ENCODE assay signal across 28 mouse cellular contexts in the genomic region with DNA sequence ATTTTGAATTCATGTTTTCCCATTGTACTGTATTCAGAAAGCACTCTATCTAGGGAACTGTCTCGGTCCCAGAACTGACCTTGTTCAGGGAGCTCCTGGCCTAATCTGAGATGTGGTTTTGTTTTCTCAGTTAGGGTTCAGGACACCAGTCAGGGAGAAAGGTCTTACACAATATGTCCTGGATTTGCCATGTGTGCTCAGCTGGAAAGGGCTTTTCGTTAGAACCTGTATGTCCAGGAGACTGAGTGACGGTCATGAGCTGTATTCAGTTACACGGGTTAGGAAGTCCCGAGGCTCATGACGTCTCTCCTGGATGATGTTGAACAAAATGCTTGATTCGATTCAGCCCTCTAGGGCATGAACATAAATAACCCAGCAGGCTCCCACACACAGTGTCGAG. TPM values are rescaled to one million over a fixed set of nuclear protein-coding genes. Genes with fewer than 3 reads are reported as not detected.
DNase-seq lines count a peak whose midpoint lies in the region; ATAC-seq and TF ChIP-seq lines count a peak whose summit lies in the region.
"Had no signal": no experiment of that assay in that cellular context is flagged by ENCODE, and none has a peak within 500 bp of the region (broad histone marks: within the 10 kb centered on the region; RNA-seq: fewer than 3 reads in every experiment).

No protein-coding gene starts in this region.

- peaks cover 13% of the 10 kb centered on the region; the same call in 1 of the 2 replicates for H3K4me1 ChIP-seq in liver, embryonic 13.5 days (replicated peaks)
- peaks cover 7% of the 10 kb centered on the region; the same call in 1 of the 2 replicates for H3K4me1 ChIP-seq in liver, embryonic 11.5 days (replicated peaks; ENCODE audit: control insufficient read depth, insufficient read depth, low read length)
- H3K4me1 ChIP-seq in lung, embryonic 16.5 days (replicated peaks; ENCODE audit: control insufficient read depth, insufficient read depth, low read length): peaks cover 11% of the 10 kb centered on the region
- 0 out of 2 replicates have a peak, but pooled peaks cover 4% of the 10 kb centered on the region for H3K4me1 ChIP-seq in midbrain, postnatal 0 days (ENCODE audit: insufficient read depth, low read length)
- peaks cover 6% of the 10 kb centered on the region; the same call in 1 of the 2 replicates for H3K4me1 ChIP-seq in midbrain, embryonic 14.5 days (ENCODE audit: control insufficient read depth, insufficient read depth, low read length)
- peaks cover 9% of the 10 kb centered on the region for H3K4me1 ChIP-seq in liver, postnatal 0 days (ENCODE audit: insufficient read depth)
- H3K4me1 ChIP-seq: forebrain, embryonic 15.5 days had no signal

- TF ChIP-seq CTCF in midbrain, postnatal 0 days (IDR thresholded peaks at IDR 0.05): no peak
- TF ChIP-seq CTCF in liver, postnatal 0 days (IDR thresholded peaks at IDR 0.05; ENCODE audit: low read depth): no peak

- no peaks in the 10 kb centered on the region for H3K36me3 ChIP-seq in liver, embryonic 13.5 days
- no peaks in the 10 kb centered on the region for H3K36me3 ChIP-seq in liver, embryonic 11.5 days (ENCODE audit: control insufficient read depth, insufficient read depth, low read length)
- no peaks in the 10 kb centered on the region for H3K36me3 ChIP-seq in lung, embryonic 16.5 days (ENCODE audit: control insufficient read depth, insufficient read depth, low read length)
- H3K36me3 ChIP-seq in midbrain, postnatal 0 days (ENCODE audit: insufficient read depth, low read length): no peaks in the 10 kb centered on the region
- no peaks in the 10 kb centered on the region for H3K36me3 ChIP-seq in midbrain, embryonic 14.5 days (ENCODE audit: control insufficient read depth, insufficient read depth, low read length)
- H3K36me3 ChIP-seq in liver, postnatal 0 days (replicated peaks; ENCODE audit: insufficient read depth, low read length): no peaks in the 10 kb centered on the region
- H3K36me3 ChIP-seq: embryonic facial prominence, embryonic 10.5 days; embryonic facial prominence, embryonic 13.5 days; forebrain, embryonic 12.5 days; forebrain, embryonic 15.5 days; heart, embryonic 10.5 days; heart, embryonic 13.5 days had no signal

- H3K9me3 ChIP-seq in liver, embryonic 13.5 days (replicated peaks): no peaks in the 10 kb centered on the region
- no peaks in the 10 kb centered on the region for H3K9me3 ChIP-seq in liver, embryonic 11.5 days (ENCODE audit: control insufficient read depth, low read length)
- H3K9me3 ChIP-seq in lung, embryonic 16.5 days (ENCODE audit: control insufficient read depth, low read length): no peaks in the 10 kb centered on the region
- H3K9me3 ChIP-seq in midbrain, postnatal 0 days (ENCODE audit: low read length): no peaks in the 10 kb centered on the region
- H3K9me3 ChIP-seq in midbrain, embryonic 14.5 days (ENCODE audit: control insufficient read depth, low read length): no peaks in the 10 kb centered on the region
- H3K9me3 ChIP-seq in liver, postnatal 0 days (ENCODE audit: low read length): no peaks in the 10 kb centered on the region
- H3K9me3 ChIP-seq: embryonic facial prominence, embryonic 10.5 days; embryonic facial prominence, embryonic 13.5 days; forebrain, embryonic 12.5 days; forebrain, embryonic 15.5 days; heart, embryonic 10.5 days; heart, embryonic 13.5 days had no signal

- H3K27ac ChIP-seq in liver, embryonic 13.5 days: no peak overlapping the region
- no peak overlapping the region for H3K27ac ChIP-seq in liver, embryonic 11.5 days (ENCODE audit: low read depth, low read length)
- H3K27ac ChIP-seq in lung, embryonic 16.5 days (ENCODE audit: low read length): peak overlapping the region; percentile 88
- H3K27ac ChIP-seq in midbrain, postnatal 0 days (ENCODE audit: low read depth, low read length): no peak overlapping the region
- H3K27ac ChIP-seq in midbrain, embryonic 14.5 days (replicated peaks; ENCODE audit: low read depth, low read length): no peak overlapping the region
- peak overlapping the region; percentile 63 for H3K27ac ChIP-seq in liver, postnatal 0 days (ENCODE audit: low read depth)
- H3K27ac ChIP-seq: embryonic facial prominence, embryonic 10.5 days; embryonic facial prominence, embryonic 13.5 days; forebrain, embryonic 12.5 days; forebrain, embryonic 15.5 days; heart, adult 2 months; heart, embryonic 10.5 days; heart, embryonic 13.5 days had no signal

- 70% methylated on average over 8 of the region's 8 CpGs for WGBS in liver, embryonic 13.5 days (ENCODE audit: insufficient replicate concordance)
- 78% methylated on average over 8 of the region's 8 CpGs for WGBS in liver, embryonic 11.5 days
- 74% methylated on average over 8 of the region's 8 CpGs for WGBS in lung, embryonic 16.5 days
- WGBS in midbrain, postnatal 0 days: 66% methylated on average over 8 of the region's 8 CpGs
- WGBS in midbrain, embryonic 14.5 days: 68% methylated on average over 8 of the region's 8 CpGs
- 72% methylated on average over 8 of the region's 8 CpGs for WGBS in liver, postnatal 0 days (ENCODE audit: insufficient replicate concordance)

- ATAC-seq in liver, embryonic 13.5 days (ENCODE audit: low read depth): peak; percentile 24; the same call in 1 of the 2 replicates
- ATAC-seq in liver, embryonic 11.5 days (replicated peaks; ENCODE audit: low FRiP score): no peak
- no peak for ATAC-seq in lung, embryonic 16.5 days (ENCODE audit: low read depth)
- no peak for ATAC-seq in midbrain, postnatal 0 days (ENCODE audit: low FRiP score)
- no peak for ATAC-seq in midbrain, embryonic 14.5 days (ENCODE audit: low FRiP score, low TSS enrichment)
- peak; percentile 83 for ATAC-seq in liver, postnatal 0 days
- ATAC-seq: activated CD4-positive, CD25-positive, alpha-beta regulatory T cell, adult 4 months; CD4-positive, CD25-positive, alpha-beta regulatory T cell, adult 4 months; forebrain, embryonic 15.5 days had no signal

- H3K4me3 ChIP-seq in liver, embryonic 13.5 days (replicated peaks): no peak overlapping the region
- H3K4me3 ChIP-seq in liver, embryonic 11.5 days (ENCODE audit: low read depth, low read length): no peak overlapping the region
- no peak overlapping the region for H3K4me3 ChIP-seq in lung, embryonic 16.5 days (ENCODE audit: low read length)
- H3K4me3 ChIP-seq in midbrain, postnatal 0 days (ENCODE audit: low read depth, low read length): no peak overlapping the region
- no peak overlapping the region for H3K4me3 ChIP-seq in midbrain, embryonic 14.5 days (replicated peaks; ENCODE audit: low read depth, low read length)
- H3K4me3 ChIP-seq in liver, postnatal 0 days (ENCODE audit: low read depth, low read length): no peak overlapping the region
- H3K4me3 ChIP-seq: embryonic facial prominence, embryonic 10.5 days; embryonic facial prominence, embryonic 13.5 days; erythroblast, embryonic 14.5 days; forebrain, embryonic 12.5 days; forebrain, embryonic 15.5 days; heart, adult 2 months; heart, embryonic 10.5 days; heart, embryonic 13.5 days had no signal

- no peaks in the 10 kb centered on the region for H3K27me3 ChIP-seq in liver, embryonic 13.5 days
- H3K27me3 ChIP-seq in liver, embryonic 11.5 days (replicated peaks; ENCODE audit: control insufficient read depth, insufficient read depth, low read length): no peaks in the 10 kb centered on the region
- H3K27me3 ChIP-seq in lung, embryonic 16.5 days (ENCODE audit: control insufficient read depth, insufficient read depth, low read depth, low read length): no peaks in the 10 kb centered on the region
- H3K27me3 ChIP-seq in midbrain, postnatal 0 days (ENCODE audit: insufficient read depth, low read length): no peaks in the 10 kb centered on the region
- H3K27me3 ChIP-seq in midbrain, embryonic 14.5 days (ENCODE audit: control insufficient read depth, insufficient read depth, low read length): no peaks in the 10 kb centered on the region
- H3K27me3 ChIP-seq in liver, postnatal 0 days (ENCODE audit: insufficient read depth, low read length): no peaks in the 10 kb centered on the region
- H3K27me3 ChIP-seq: embryonic facial prominence, embryonic 13.5 days; forebrain, embryonic 15.5 days had no signal

- TF ChIP-seq EP300 in liver, postnatal 0 days (IDR thresholded peaks at IDR 0.05; ENCODE audit: low read depth): peak; percentile 62

- H3K9ac ChIP-seq in liver, embryonic 13.5 days: no peak overlapping the region
- H3K9ac ChIP-seq in liver, embryonic 11.5 days (ENCODE audit: low read depth, low read length): no peak overlapping the region
- no peak overlapping the region for H3K9ac ChIP-seq in lung, embryonic 16.5 days (ENCODE audit: low read length)
- no peak overlapping the region for H3K9ac ChIP-seq in midbrain, postnatal 0 days (replicated peaks; ENCODE audit: low read length, poor library complexity, severe bottlenecking)
- no peak overlapping the region for H3K9ac ChIP-seq in midbrain, embryonic 14.5 days (replicated peaks; ENCODE audit: low read length)
- H3K9ac ChIP-seq in liver, postnatal 0 days (replicated peaks): no peak overlapping the region
- H3K9ac ChIP-seq: embryonic facial prominence, embryonic 13.5 days; forebrain, embryonic 12.5 days; forebrain, embryonic 15.5 days; heart, embryonic 13.5 days had no signal

- DNase-seq in liver, embryonic 13.5 days: no peak
- DNase-seq in liver, embryonic 11.5 days (ENCODE audit: low spot score): no peak
- DNase-seq in lung, postnatal 36 days: no peak
- peak; percentile 13 for DNase-seq in midbrain, postnatal 0 days (ENCODE audit: low spot score)
- DNase-seq in midbrain, embryonic 14.5 days: no peak
- no peak for DNase-seq in liver, postnatal 0 days
- no peak for DNase-seq in gastrocnemius, postnatal 4 days (ENCODE audit: low spot score in 2 of 2)
- DNase-seq: adrenal gland, adult 8-10 months; adrenal gland, postnatal 25 days; cerebellum, adult 11-12 months; cerebellum, adult 8-10 months; cerebellum, postnatal 10 days; cerebellum, postnatal 36 days; embryo, embryonic 11 days; gastrocnemius, postnatal 25 days; heart, adult 2 months; heart, postnatal 14 days; heart, postnatal 4 days had no signal

- H3K4me2 ChIP-seq in liver, embryonic 13.5 days: no peak overlapping the region
- no peak overlapping the region for H3K4me2 ChIP-seq in liver, embryonic 11.5 days
- H3K4me2 ChIP-seq in lung, embryonic 16.5 days (ENCODE audit: low read depth, low read length): no peak overlapping the region
- no peak overlapping the region for H3K4me2 ChIP-seq in midbrain, postnatal 0 days (ENCODE audit: low read depth, low read length, poor library complexity, severe bottlenecking)
- H3K4me2 ChIP-seq in midbrain, embryonic 14.5 days (ENCODE audit: low read length): no peak overlapping the region
- no peak overlapping the region for H3K4me2 ChIP-seq in liver, postnatal 0 days (ENCODE audit: low read depth, low read length)
- H3K4me2 ChIP-seq: embryonic facial prominence, embryonic 13.5 days; forebrain, embryonic 12.5 days; forebrain, embryonic 15.5 days; heart, embryonic 13.5 days had no signal

RNA-seq across cellular contexts. Expression of gene Vwf, which starts 43.9 kb away (rescaled TPM):
- polyA plus RNA-seq in liver, embryonic 13.5 days (2015; fragmentation: Nextera tagmentation; extraction: Ambion mirVana): 12.7 and 13.3 TPM in 2 replicates
- 25.3 and 32.4 TPM in 2 replicates for polyA plus RNA-seq in liver, embryonic 11.5 days (2014; fragmentation: Nextera tagmentation; extraction: Ambion mirVana)
- polyA plus RNA-seq in lung, embryonic 16.5 days (2015; fragmentation: Nextera tagmentation; extraction: Ambion mirVana): 21.6 and 22.2 TPM in 2 replicates
- 36.2 and 36.7 TPM in 2 replicates for total RNA-seq in midbrain, postnatal 0 days (2014; rRNA removed)
- polyA plus RNA-seq in midbrain, postnatal 0 days (2015; fragmentation: Nextera tagmentation; extraction: Ambion mirVana): 15.8 and 16.6 TPM in 2 replicates
- 3.9 and 10.0 TPM in 2 replicates for polyA plus RNA-seq in midbrain, embryonic 14.5 days (2014; fragmentation: Nextera tagmentation; extraction: Ambion mirVana)
- polyA plus RNA-seq in liver, postnatal 0 days (2015; fragmentation: Nextera tagmentation; extraction: Ambion mirVana): 13.4 and 14.8 TPM in 2 replicates
- total RNA-seq in gastrocnemius, postnatal 4 days (2021): 10 to 100 TPM; 26.3 to 26.7 TPM
- polyA plus RNA-seq: CD4-positive, CD25-positive, alpha-beta regulatory T cell, adult 4 months had no signal

Comparison
In these comparisons a context has a peak if more than half of its experiments do, and no peak if none do; other contexts are left out.
1. ATAC-seq: peak in liver, embryonic 13.5 days (single experiment) and liver, postnatal 0 days (single experiment); none in liver, embryonic 11.5 days (single experiment), lung, embryonic 16.5 days (single experiment), midbrain, postnatal 0 days (single experiment) and midbrain, embryonic 14.5 days (single experiment).
2. H3K27ac ChIP-seq: peak in lung, embryonic 16.5 days (single experiment) and liver, postnatal 0 days (single experiment); none in liver, embryonic 13.5 days (single experiment), liver, embryonic 11.5 days (single experiment), midbrain, postnatal 0 days (single experiment) and midbrain, embryonic 14.5 days (single experiment).